Mouse (Mus musculus) cerebral cortex, adult 2 months (tissue): ENCODE measurements around the gene Cep95.

Source experiments
- WGBS: fragments of 180-500 bp; shearing (Covaris S2); methylation state at CpG from one replicate; pipeline ENCODE4 v1.1.7; 2018; 5-methylcytosine and 5-hydroxymethylcytosine counted together

The Cep95 gene

DNA sequence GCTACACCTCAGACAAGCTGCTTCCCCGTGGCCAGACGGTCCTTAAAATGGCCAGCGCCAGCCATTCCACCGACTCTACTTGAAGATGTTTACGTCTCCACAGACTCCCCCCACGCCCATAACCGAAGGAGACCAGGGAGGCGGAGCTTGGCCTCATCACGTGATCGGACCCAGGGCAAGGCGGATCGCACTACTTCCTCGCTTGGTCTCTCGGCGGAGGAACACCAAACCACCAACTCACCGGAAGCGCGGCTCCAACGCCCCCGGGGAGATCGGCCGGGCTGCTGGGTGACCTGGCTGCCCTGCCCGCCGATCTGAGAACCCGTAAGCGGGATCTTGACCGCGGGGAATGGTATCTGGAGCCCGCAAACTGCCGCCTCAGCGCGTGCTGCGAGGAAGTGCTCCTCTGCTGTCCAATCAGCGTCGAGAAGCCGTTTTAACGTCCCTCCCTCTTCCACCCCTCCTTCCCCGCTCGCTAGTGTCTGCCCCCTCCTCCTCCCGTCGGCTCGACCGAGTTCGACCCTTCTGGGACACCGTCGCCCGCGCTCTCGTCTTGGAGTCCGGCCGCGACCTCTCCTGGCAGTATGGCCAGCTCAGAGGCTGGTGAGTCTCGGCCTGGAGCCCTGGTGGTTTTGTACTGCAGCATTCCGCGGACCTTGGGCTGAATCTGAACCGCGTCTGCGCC is at the start of gene Cep95, which contains the start of gene Ddx5:
TSS of gene Cep95 (plus strand) at position 478 of the 685 bp plus-strand sequence.
TSS of gene Ddx5 (minus strand) at position 411 of the 685 bp plus-strand sequence.
- WGBS = under 1% methylated on average over 57 of the region's 58 CpGs

DNA sequence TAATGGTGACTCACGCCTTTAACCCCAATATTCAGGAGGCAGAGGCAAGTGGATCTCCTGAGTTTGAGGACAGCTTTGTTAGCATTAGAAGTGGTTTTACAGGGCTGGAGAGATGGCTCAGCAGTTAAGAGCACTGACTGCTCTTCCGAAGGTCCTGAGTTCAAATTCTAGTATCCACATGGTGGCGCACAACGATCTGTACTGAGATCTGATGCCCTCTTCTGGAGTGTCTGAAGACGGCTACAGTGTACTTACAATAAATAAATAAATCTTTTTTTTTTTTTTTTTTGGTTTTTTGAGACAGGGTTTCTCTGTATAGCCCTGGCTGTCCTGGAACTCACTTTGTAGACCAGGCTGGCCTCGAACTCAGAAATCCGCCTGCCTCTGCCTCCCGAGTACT is 48.3 kb upstream of the Cep95 start:
- 94% methylated on average over 5 of the region's 8 CpGs for WGBS

DNA sequence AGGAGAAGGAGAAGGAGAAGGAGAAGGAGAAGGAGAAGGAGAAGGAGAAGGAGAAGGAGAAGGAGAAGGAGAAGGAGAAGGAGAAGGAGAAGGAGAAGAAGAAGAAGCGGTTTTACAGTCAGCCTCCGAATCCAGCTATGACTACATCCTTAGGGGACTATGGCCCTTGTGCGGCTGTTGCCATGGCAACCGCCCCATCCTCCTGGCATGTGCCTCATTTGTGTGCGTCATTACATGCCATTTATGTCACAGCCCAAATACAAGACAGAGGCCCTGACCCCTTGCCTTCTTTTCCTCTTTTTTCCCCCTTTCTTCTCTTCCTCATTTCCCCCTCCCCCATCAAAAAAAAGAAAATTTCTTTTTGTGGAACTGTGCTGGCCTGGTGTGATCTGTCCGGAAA is 47.8 kb upstream of the Cep95 start:
- 48% methylated on average over 6 of the region's 6 CpGs for WGBS

- WGBS = 95% methylated on average over 3 of the region's 3 CpGs
These were observed 47.2 kb upstream of the Cep95 start for GRCm38 (mm10) chr11:106741826-106742225.

- WGBS = 41% methylated on average over 6 of the region's 6 CpGs
These were observed 46.6 kb upstream of the Cep95 start for GRCm38 (mm10) chr11:106742388-106742841.

GRCm38 (mm10) chr11:106744949-106745348 is 44.1 kb upstream of the Cep95 start:
- 90% methylated on average over 5 of the region's 5 CpGs for WGBS

GRCm38 (mm10) chr11:106749557-106750120 is 39.4 kb upstream of the Cep95 start:
- 93% methylated on average over 7 of the region's 7 CpGs for WGBS

- 84% methylated on average over 13 of the region's 13 CpGs for WGBS
These were observed 38.8 kb upstream of the Cep95 start, which contains the start of gene Pecam1 for GRCm38 (mm10) chr11:106750121-106750751. TSS of gene Pecam1 (minus strand) at chr11:106750628.

DNA sequence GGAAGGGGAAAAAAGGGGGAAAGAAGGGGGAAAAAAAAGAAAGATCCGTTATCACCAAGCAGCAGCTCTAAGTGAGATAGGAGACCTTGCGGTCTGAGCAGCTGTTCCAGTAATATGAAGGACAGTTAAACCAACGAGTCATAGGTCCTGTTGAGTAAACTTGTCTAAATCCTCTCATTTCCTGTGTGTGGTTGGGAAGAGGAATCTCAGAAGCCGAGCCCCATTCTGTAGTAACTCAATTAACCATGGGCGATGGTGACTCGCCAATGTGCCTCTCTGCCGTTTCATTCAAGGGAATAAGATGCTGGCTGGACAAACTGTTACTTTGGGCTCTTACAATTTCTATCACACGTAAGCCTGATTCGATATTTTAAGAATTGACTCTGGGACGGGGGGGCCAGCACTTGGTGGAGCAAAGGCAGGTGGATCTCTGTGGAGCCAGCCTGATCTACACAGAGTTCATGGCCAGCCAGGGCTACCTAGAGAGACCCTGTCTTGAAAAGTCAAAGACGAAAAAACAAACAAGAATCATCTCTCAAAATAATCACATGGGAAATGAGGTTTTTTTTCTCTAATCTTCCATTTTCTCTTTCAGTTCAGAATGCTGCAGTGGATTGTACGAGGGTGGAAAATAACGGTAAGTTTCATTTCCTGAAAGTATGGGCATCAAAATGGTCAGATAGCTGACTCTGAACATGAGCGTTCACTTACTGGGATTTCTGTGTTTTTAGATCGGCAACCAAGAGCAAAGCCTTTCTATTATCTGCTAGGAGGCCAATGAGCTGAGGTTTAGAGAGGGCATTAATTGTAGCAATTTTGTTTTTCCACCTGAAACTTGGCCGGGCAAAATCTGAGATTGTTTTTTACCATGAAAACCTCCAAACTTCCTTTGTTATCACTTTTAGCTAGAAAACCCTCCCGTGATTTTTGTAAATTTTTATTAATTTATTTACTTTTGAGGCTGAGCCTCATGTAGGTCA is 37.7 kb upstream of the Cep95 start, which contains the start of gene Milr1:
TSS of gene Milr1 (plus strand) at position 188 of the 980 bp plus-strand sequence.
- WGBS = 84% methylated on average over 17 of the region's 17 CpGs

DNA sequence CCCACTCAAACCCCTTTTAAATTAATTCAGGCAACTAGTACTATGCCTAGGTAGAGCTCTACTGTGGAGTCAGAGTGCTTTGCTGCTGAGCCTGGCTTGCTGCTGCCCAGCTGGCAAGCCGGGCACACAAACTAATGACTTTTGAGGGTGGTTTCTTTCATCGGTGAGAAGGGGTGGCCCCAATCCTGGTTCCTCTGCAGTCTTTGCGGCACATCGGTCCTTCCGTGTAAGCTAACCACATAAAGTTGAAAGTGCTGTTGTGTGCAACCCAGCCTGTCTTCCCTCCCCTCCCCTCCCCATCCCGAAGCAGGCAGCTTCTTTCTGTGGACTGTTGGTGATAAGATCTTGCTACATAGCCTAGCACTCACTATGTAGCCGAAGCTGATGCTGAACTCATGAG is 36.9 kb upstream of the Cep95 start:
- 81% methylated on average over 7 of the region's 7 CpGs for WGBS

GRCm38 (mm10) chr11:106753314-106753713 is 35.7 kb upstream of the Cep95 start:
- 92% methylated on average over 6 of the region's 6 CpGs for WGBS

DNA sequence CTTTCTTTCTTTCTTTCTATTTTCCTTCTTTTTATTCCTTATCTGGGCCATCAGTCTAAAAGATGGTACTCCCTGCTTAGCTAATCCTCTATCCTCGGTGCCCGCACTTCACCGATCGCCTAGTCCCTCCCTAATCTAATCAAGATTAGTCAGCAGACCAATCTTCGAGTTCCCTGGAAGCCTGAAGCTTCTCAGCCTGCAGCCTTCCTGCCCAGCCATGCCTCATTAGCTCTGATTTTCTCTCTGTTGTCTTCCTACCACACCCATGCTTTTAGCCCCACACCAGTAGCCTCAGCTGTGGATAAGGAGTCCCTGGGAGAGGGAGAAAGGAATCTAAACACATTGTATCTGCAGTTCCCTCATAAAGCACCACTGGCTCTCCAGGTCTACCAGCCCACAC is 33.5 kb upstream of the Cep95 start:
- WGBS = 44% methylated on average over 5 of the region's 5 CpGs

- 92% methylated on average over 3 of the region's 3 CpGs for WGBS
These were observed 30.0 kb upstream of the Cep95 start for GRCm38 (mm10) chr11:106759028-106759427.

DNA sequence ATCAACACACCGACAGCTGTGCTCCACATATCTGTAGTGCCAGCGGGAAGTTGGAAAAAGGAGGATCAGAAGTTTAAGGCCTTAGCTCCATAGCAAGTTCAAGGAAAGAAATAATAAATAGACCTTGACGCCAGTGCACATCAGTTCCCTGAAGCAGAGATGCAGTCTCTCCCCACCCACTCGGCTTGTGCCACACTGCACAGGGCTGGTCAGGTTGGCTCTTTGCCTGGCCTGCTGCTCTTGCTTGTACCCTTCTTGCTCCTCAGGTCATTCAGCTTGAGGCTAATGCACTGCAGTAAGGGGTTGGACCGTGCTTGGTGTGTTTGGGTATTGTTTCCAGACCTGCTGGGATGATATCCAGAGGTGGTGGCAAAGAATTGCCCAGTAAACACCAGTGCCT is 28.5 kb upstream of the Cep95 start:
- 90% methylated on average over 5 of the region's 5 CpGs for WGBS

- 77% methylated on average over 5 of the region's 5 CpGs for WGBS
These were observed 26.8 kb upstream of the Cep95 start for GRCm38 (mm10) chr11:106762139-106762799.

DNA sequence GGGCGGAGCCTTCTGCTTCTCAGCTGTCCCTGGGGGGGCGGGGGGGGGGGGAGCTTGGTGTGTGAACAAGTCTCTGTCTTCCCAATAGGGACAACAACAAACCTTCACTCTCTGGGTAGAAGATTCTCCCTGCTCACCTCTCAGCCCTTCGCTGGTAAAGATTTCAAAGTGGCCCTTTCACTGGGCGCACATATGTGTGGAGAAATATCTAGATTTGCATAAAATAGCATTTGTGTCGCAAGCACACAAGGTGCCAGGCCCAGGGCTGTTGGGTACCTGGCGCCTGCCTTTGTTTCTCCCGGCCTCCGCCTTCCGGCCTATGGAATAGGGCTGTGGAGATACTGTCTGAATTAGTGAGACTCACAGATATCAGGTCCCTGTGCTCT is 26.3 kb upstream of the Cep95 start:
- WGBS = 86% methylated on average over 9 of the region's 9 CpGs

DNA sequence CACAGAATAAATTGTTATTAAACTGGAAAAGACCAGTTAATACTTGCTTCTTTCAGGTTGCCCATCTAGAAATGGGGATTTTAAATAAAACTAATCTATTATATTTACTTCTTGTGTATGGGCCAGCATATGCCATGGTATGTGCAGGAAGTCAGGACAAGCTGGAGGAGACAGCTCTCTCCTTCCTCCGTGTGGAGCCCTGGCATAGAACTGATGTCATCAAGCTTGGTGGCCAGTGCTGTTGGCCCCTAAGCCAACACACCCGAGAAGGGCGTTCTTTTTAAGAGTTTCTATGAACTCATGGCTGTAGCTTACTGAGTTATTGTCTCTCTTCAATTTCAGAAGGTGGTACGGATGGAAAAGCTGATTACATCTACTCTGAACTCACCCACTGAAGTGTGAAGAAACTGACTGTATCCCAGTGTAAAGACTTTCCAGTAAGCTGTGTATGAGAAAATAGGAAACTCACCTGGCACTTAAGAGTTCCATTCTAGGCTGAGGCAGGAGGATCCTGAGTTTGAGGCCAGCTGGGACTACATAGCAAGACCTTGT is 22.4 kb upstream of the Cep95 start:
- 91% methylated on average over 4 of the region's 4 CpGs for WGBS

DNA sequence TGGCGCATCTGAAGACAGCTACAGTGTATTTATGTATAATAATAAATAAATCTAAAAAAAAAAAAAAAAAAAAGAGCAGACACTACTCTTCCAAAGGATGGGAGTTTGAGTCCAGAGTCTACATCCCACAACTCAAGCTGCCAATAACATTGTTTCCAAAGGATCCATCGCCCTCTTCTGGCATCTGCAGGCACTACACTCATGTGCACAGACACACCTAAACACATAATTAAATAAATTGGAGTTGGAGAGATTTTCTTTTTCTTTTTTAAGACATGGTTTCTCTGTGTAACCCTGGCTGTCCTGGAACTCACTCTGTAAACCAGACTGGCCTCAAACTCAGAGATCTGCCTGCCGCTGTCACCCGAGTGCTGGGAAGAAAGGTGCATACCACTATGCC is 21.5 kb upstream of the Cep95 start:
- 96% methylated on average over 4 of the region's 4 CpGs for WGBS

DNA sequence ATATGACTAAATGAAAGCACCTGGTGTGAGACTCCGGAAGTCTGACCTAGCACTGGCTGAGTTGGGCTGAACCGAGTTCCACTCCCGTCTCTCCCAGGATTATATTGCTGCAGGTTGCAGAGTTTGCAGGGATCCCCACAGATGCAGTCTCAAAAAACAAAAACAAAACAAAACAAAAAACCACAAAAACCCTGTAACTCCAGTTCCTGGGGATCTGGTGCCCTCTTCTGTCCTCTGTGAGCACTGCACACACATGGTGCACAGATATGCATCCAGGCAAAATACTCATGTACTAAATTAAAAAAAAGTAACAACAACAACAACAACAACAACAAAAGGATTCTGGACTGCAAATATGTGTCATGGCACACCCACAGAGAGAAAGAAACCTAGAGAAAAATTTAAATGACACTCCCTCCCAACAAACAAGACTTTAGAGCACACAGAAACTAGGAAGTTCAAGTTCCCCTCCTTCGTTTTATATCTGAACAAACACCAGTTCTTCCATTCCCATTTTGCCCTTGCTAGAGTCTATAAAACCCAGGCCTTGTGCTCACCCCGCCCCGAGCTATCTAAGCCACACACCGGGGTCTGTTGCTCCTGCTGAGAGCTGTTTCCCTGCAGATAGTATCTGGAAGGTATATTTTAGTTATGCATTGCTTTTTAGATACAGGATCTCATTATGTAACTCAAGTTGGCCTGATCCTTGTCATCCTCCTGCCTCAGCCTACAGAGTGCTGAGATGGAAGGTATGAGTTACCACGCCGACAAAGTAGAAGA is 18.7 kb upstream of the Cep95 start:
- WGBS = 93% methylated on average over 9 of the region's 9 CpGs

DNA sequence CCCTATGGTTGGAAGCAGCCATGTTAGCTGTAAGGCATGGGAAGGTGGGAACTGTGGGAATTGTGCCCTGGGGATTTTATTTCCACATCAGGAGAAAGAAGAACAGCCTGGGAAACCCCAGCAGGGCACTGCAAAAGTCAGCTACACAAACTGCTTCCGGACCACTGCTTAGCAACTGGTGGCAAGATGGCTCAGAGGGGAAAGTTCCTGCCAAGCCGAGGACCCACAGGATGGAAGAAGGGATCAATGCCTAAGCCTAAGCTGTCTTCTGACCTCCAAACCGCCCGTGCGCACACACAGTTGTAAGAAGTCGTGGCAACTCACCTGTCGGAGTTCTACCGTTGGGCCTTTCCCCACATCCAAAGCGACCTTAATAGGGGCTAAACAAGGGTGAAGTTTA is 16.0 kb upstream of the Cep95 start:
- 95% methylated on average over 9 of the region's 9 CpGs for WGBS
